Mouse (Mus musculus): ENCODE results near the gene 4930544D05Rik.

4930544D05Rik gene

GRCm38 (mm10) chr11:70657573-70657972, 41.9 kb downstream of the 4930544D05Rik start:
- DNase-seq = no peak

GRCm38 (mm10) chr11:70657991-70658390, 42.3 kb downstream of the 4930544D05Rik start:
- peak; percentile 42 for DNase-seq

- DNase-seq = no peak
Observed at GRCm38 (mm10) chr11:70658521-70658920, 42.9 kb downstream of the 4930544D05Rik start.

- no peak for DNase-seq
Observed at GRCm38 (mm10) chr11:70658942-70659341, 43.3 kb downstream of the 4930544D05Rik start.

- no peak for DNase-seq
Observed at GRCm38 (mm10) chr11:70660571-70660970, 44.9 kb downstream of the 4930544D05Rik start.

- DNase-seq = no peak
Observed at GRCm38 (mm10) chr11:70663101-70663500, 47.5 kb downstream of the 4930544D05Rik start.

- DNase-seq = no peak
Observed at GRCm38 (mm10) chr11:70663957-70664356, 48.3 kb downstream of the 4930544D05Rik start.

GRCm38 (mm10) chr11:70664741-70665140, 49.1 kb downstream of the 4930544D05Rik start:
- no peak for DNase-seq

All from thymus, postnatal 14 days (tissue).